Mouse (Mus musculus): Measurements from ENCODE around the gene Myrfl.

DNA sequence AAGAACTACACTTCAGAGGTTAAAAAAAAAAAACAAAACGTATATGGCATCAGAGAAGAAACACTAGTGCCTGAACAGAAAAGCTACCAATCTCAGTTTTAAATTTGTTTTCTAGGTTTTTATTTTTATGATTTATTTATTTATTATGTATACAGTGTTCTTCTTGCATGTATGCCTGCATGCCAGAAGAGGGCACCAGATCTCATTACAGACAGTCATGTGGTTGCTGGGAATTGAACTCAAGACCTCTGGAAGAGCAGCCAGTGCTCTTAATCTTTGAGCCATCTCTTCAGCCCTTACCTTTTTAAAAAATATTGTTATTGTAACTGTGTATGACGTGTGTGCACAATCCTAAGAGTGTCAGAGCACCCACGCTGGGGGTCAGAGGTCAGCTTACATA is 47.4 kb upstream of the Myrfl start:
- TF ChIP-seq CTCF (IDR thresholded peaks at IDR 0.05; ENCODE audit: extremely low read depth, insufficient read depth, insufficient read length, insufficient replicate concordance) (no peak), POLR2A (IDR thresholded peaks at IDR 0.05; ENCODE audit: low read depth, low read length) (no peak)
